Mouse (Mus musculus): ENCODE measurements around the gene Myof.

- TF ChIP-seq POLR2A (IDR thresholded peaks at IDR 0.05; ENCODE audit: low read depth, low read length), result no peak
- TF ChIP-seq CTCF (IDR thresholded peaks at IDR 0.05; ENCODE audit: borderline replicate concordance, insufficient read depth, low read length), result no peak
Observed at GRCm38 (mm10) chr19:38032993-38033734, 10.2 kb downstream of the Myof start.

Data from embryonic fibroblast, embryonic 13.5 days (primary cell).